Mouse (Mus musculus) c-Kit-positive CD71-positive TER-119-positive erythroid progenitor cells, embryonic 14.5 days (primary cell): Measurements from ENCODE around the gene Mlf1.

Experiments
- DNase-seq: peaks from one replicate; pipeline ENCODE4 v3.0.0-alpha.2; 2013; ENCODE audit warnings: low spot score

Gene Mlf1

DNA sequence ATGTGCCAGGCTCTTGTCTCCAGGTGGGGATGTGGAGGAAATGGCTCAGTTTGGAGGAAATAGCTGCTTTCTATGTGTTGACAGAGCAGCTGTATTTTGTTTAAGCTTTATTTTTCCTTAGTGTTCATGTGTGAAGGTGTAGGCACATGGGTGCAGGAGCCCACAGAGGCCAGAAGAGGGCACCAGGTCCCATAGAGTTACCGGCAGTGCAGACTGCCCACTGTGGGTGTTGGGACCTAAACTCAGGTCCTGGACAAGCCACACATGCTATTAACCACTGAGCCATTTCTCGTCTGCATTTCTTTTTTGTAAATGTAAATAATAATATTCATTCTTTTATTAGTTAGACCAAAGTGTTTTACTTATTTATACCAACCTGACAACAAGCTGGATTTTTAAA is 73.2 kb downstream of the Mlf1 start:
- no peak for DNase-seq
